ENCODE assay signal across 12 mouse cellular contexts in the genomic region with DNA sequence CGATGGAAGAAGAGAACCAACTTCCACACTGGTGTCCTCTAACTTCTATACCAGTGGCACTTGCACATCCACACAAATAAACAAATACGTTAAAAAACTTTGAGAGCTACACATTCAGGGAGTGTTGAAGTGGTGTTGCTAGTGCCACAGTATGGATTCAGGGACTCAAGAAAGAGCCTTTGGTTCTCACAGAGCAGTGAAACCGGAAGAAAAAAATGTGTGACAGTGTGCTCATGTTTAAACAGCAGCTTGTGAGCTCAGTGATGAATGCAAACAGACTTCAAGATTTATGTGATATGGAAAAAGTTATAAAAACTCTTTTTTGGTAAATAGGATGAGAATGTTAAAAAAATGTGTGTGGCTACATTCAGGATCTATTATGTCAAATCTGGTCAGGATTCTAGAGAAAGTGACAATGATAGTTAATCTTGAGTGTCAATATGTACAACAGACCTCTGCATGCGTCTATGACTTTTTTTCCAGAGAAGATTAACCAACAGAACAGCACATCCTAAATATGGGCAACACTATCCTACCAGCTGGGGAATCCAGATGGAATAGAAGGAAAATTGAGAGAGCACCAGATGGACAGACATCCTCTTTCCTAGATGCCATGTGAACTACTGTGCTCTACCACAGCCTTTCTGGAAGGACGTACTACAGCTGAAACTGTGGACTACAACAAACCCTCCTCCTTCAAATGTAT. TPM values are rescaled to one million over a fixed set of nuclear protein-coding genes. Genes with fewer than 3 reads are reported as not detected.
DNase-seq lines count a peak whose midpoint lies in the region; ATAC-seq and TF ChIP-seq lines count a peak whose summit lies in the region.
"Had no signal": no experiment of that assay in that cellular context is flagged by ENCODE, and none has a peak within 500 bp of the region (broad histone marks: within the 10 kb centered on the region; RNA-seq: fewer than 3 reads in every experiment).

No protein-coding gene starts in this region.

- ATAC-seq in hindbrain, embryonic 12.5 days (ENCODE audit: low FRiP score), result no peak
- ATAC-seq in limb, embryonic 14.5 days (ENCODE audit: low FRiP score, low read depth), result no peak
- no peak for ATAC-seq in midbrain, embryonic 13.5 days
- ATAC-seq: inflammation-experienced regulatory T-cells, adult 6 months had no signal

- 86% methylated on average over 5 of the region's 5 CpGs for WGBS in hindbrain, embryonic 10.5 days
- WGBS in hindbrain, embryonic 12.5 days, result 75% methylated on average over 5 of the region's 5 CpGs
- WGBS in embryonic facial prominence, embryonic 10.5 days, result 66% methylated on average over 5 of the region's 5 CpGs
- WGBS in limb, embryonic 14.5 days, result 44% methylated on average over 5 of the region's 5 CpGs
- 86% methylated on average over 5 of the region's 5 CpGs for WGBS in midbrain, embryonic 13.5 days

- TF ChIP-seq CTCF in layer of hippocampus, adult 2 months (conservative IDR thresholded peaks at IDR 0.05), result no peak

- H3K27me3 ChIP-seq in hindbrain, embryonic 10.5 days (ENCODE audit: insufficient read depth, poor library complexity, severe bottlenecking), result no peaks in the 10 kb centered on the region
- H3K27me3 ChIP-seq in hindbrain, embryonic 12.5 days, result no peaks in the 10 kb centered on the region
- no peaks in the 10 kb centered on the region for H3K27me3 ChIP-seq in embryonic facial prominence, embryonic 10.5 days (replicated peaks; ENCODE audit: low read depth, poor library complexity, severe bottlenecking)
- H3K27me3 ChIP-seq in limb, embryonic 14.5 days (ENCODE audit: control insufficient read depth, insufficient read depth, low read length), result no peaks in the 10 kb centered on the region
- no peaks in the 10 kb centered on the region for H3K27me3 ChIP-seq in midbrain, embryonic 13.5 days
- H3K27me3 ChIP-seq: liver, embryonic 15.5 days; midbrain, embryonic 12.5 days had no signal

- TF ChIP-seq POLR2A in limb, embryonic 14.5 days (IDR thresholded peaks at IDR 0.05; ENCODE audit: borderline replicate concordance, extremely low read depth, insufficient read depth, insufficient read length), result no peak

- no peak overlapping the region for H3K9ac ChIP-seq in hindbrain, embryonic 12.5 days
- no peak overlapping the region for H3K9ac ChIP-seq in limb, embryonic 14.5 days (ENCODE audit: low read depth, low read length, severe bottlenecking)
- no peak overlapping the region for H3K9ac ChIP-seq in midbrain, embryonic 13.5 days (replicated peaks)
- H3K9ac ChIP-seq: liver, embryonic 15.5 days; midbrain, embryonic 12.5 days had no signal

- no peaks in the 10 kb centered on the region for H3K9me3 ChIP-seq in hindbrain, embryonic 10.5 days
- H3K9me3 ChIP-seq in hindbrain, embryonic 12.5 days (replicated peaks), result no peaks in the 10 kb centered on the region
- no peaks in the 10 kb centered on the region for H3K9me3 ChIP-seq in embryonic facial prominence, embryonic 10.5 days
- no peaks in the 10 kb centered on the region for H3K9me3 ChIP-seq in limb, embryonic 14.5 days (ENCODE audit: control insufficient read depth, low read length)
- H3K9me3 ChIP-seq in midbrain, embryonic 13.5 days, result no peaks in the 10 kb centered on the region
- H3K9me3 ChIP-seq: heart, embryonic 10.5 days; liver, embryonic 15.5 days; midbrain, embryonic 12.5 days had no signal

- no peaks in the 10 kb centered on the region for H3K4me1 ChIP-seq in hindbrain, embryonic 10.5 days (replicated peaks)
- H3K4me1 ChIP-seq in hindbrain, embryonic 12.5 days, result no peaks in the 10 kb centered on the region
- peaks cover 44% of the 10 kb centered on the region for H3K4me1 ChIP-seq in embryonic facial prominence, embryonic 10.5 days
- peaks cover 32% of the 10 kb centered on the region for H3K4me1 ChIP-seq in limb, embryonic 14.5 days (ENCODE audit: control insufficient read depth, insufficient read depth, low read length)
- no peaks in the 10 kb centered on the region for H3K4me1 ChIP-seq in midbrain, embryonic 13.5 days (replicated peaks)
- H3K4me1 ChIP-seq: liver, embryonic 15.5 days; midbrain, embryonic 12.5 days had no signal

- H3K36me3 ChIP-seq in hindbrain, embryonic 10.5 days, result 0 out of 2 replicates have a peak, but pooled peaks cover 2% of the 10 kb centered on the region
- H3K36me3 ChIP-seq in hindbrain, embryonic 12.5 days, result no peaks in the 10 kb centered on the region
- no peaks in the 10 kb centered on the region for H3K36me3 ChIP-seq in embryonic facial prominence, embryonic 10.5 days (replicated peaks)
- H3K36me3 ChIP-seq in limb, embryonic 14.5 days (ENCODE audit: control insufficient read depth, insufficient read depth, low read length), result no peaks in the 10 kb centered on the region
- no peaks in the 10 kb centered on the region for H3K36me3 ChIP-seq in midbrain, embryonic 13.5 days
- H3K36me3 ChIP-seq: heart, embryonic 10.5 days; liver, embryonic 15.5 days; midbrain, embryonic 12.5 days had no signal

- no peak overlapping the region for H3K27ac ChIP-seq in hindbrain, embryonic 10.5 days
- no peak overlapping the region for H3K27ac ChIP-seq in hindbrain, embryonic 12.5 days
- H3K27ac ChIP-seq in embryonic facial prominence, embryonic 10.5 days (replicated peaks), result peak overlapping the region; percentile 37
- no peak overlapping the region for H3K27ac ChIP-seq in layer of hippocampus, adult 2 months
- peak overlapping the region; percentile 80; the same call in 1 of the 2 replicates for H3K27ac ChIP-seq in limb, embryonic 14.5 days (replicated peaks; ENCODE audit: low read depth, low read length)
- H3K27ac ChIP-seq in midbrain, embryonic 13.5 days, result no peak overlapping the region
- H3K27ac ChIP-seq: heart, embryonic 10.5 days; liver, embryonic 15.5 days; midbrain, embryonic 12.5 days had no signal

- no peak overlapping the region for H3K4me2 ChIP-seq in hindbrain, embryonic 12.5 days (replicated peaks)
- 0 out of 2 replicates have a peak overlapping the region, but pooled peaks have one; percentile 10 for H3K4me2 ChIP-seq in limb, embryonic 14.5 days (replicated peaks; ENCODE audit: low read depth, low read length, severe bottlenecking)
- H3K4me2 ChIP-seq in midbrain, embryonic 13.5 days (replicated peaks), result no peak overlapping the region
- H3K4me2 ChIP-seq: liver, embryonic 15.5 days; midbrain, embryonic 12.5 days had no signal

- DNase-seq in hindbrain, embryonic 10.5 days (ENCODE audit: low spot score), result peak; percentile 8
- DNase-seq in embryonic facial prominence, embryonic 10.5 days (ENCODE audit: low spot score), result no peak
- peak; percentile 50 to 53 for DNase-seq in layer of hippocampus, adult 2 months (ENCODE audit: low spot score in 2 of 2)
- DNase-seq in limb, embryonic 14.5 days (ENCODE audit: low spot score), result no peak
- DNase-seq in spleen, postnatal 10 days (ENCODE audit: low spot score in 2 of 2), result no peak

- no peak overlapping the region for H3K4me3 ChIP-seq in hindbrain, embryonic 10.5 days
- no peak overlapping the region for H3K4me3 ChIP-seq in hindbrain, embryonic 12.5 days
- no peak overlapping the region for H3K4me3 ChIP-seq in embryonic facial prominence, embryonic 10.5 days
- H3K4me3 ChIP-seq in layer of hippocampus, adult 2 months, result no peak overlapping the region
- H3K4me3 ChIP-seq in limb, embryonic 14.5 days (replicated peaks; ENCODE audit: low read length), result no peak overlapping the region
- no peak overlapping the region for H3K4me3 ChIP-seq in midbrain, embryonic 13.5 days (replicated peaks)
- H3K4me3 ChIP-seq: heart, embryonic 10.5 days; liver, embryonic 15.5 days; midbrain, embryonic 12.5 days had no signal

RNA-seq across cellular contexts. Expression of gene Nr5a1, which starts 56.6 kb away (rescaled TPM):
- polyA plus RNA-seq in hindbrain, embryonic 10.5 days (2016; fragmentation: Nextera tagmentation; extraction: Ambion mirVana), result 0.07 and 0.15 TPM in 2 replicates
- 0.08 and 0.12 TPM in 2 replicates for polyA plus RNA-seq in hindbrain, embryonic 12.5 days (2016; fragmentation: Nextera tagmentation; extraction: Ambion mirVana)
- 0.34 and 0.97 TPM in 2 replicates for polyA plus RNA-seq in embryonic facial prominence, embryonic 10.5 days (2016; fragmentation: Nextera tagmentation; extraction: Ambion mirVana)
- not detected for total RNA-seq in layer of hippocampus, adult 2 months (2021)
- polyA plus RNA-seq in limb, embryonic 14.5 days (2012; rRNA removed), result 0.06 and 0.10 TPM in 2 replicates
- not detected in 2 replicates for polyA plus RNA-seq in limb, embryonic 14.5 days (2014; fragmentation: Nextera tagmentation; extraction: Ambion mirVana)
- 0.77 and 1.3 TPM in 2 replicates for polyA plus RNA-seq in midbrain, embryonic 13.5 days (2015; fragmentation: Nextera tagmentation; extraction: Ambion mirVana)
- total RNA-seq: layer of hippocampus, postnatal 14 days had no signal
- polyA plus RNA-seq: heart, embryonic 10.5 days; inflammation-experienced regulatory T-cells, adult 6 months had no signal

Comparison
In these comparisons a context has a peak if more than half of its experiments do, and no peak if none do; other contexts are left out.
1. DNase-seq: peak in hindbrain, embryonic 10.5 days (single experiment) and layer of hippocampus, adult 2 months (2 of 2); none in embryonic facial prominence, embryonic 10.5 days (single experiment), limb, embryonic 14.5 days (single experiment) and spleen, postnatal 10 days (0 of 2).
2. H3K27ac ChIP-seq: peak in embryonic facial prominence, embryonic 10.5 days (single experiment) and limb, embryonic 14.5 days (single experiment); none in hindbrain, embryonic 10.5 days (single experiment), hindbrain, embryonic 12.5 days (single experiment), layer of hippocampus, adult 2 months (single experiment) and midbrain, embryonic 13.5 days (single experiment).